Mouse (Mus musculus): ENCODE results near the gene Msi2.

Msi2 gene

GRCm38 (mm10) chr11:88636319-88636718 lies 82.0 kb downstream of the Msi2 start:
- DNase-seq (ENCODE audit: low spot score), result no peak

- DNase-seq (ENCODE audit: low spot score), result no peak
These were observed 83.7 kb downstream of the Msi2 start for GRCm38 (mm10) chr11:88634627-88635026.

GRCm38 (mm10) chr11:88631932-88632230 lies 86.4 kb downstream of the Msi2 start:
- DNase-seq (ENCODE audit: low spot score), result no peak

GRCm38 (mm10) chr11:88631084-88631931 lies 87.0 kb downstream of the Msi2 start:
- no peak for DNase-seq (ENCODE audit: low spot score)

GRCm38 (mm10) chr11:88629619-88630018 lies 88.7 kb downstream of the Msi2 start:
- DNase-seq (ENCODE audit: low spot score), result no peak

- no peak for DNase-seq (ENCODE audit: low spot score)
These were observed 89.1 kb downstream of the Msi2 start for GRCm38 (mm10) chr11:88629165-88629564.

- DNase-seq (ENCODE audit: low spot score), result no peak
These were observed 89.6 kb downstream of the Msi2 start for GRCm38 (mm10) chr11:88628676-88629075.

GRCm38 (mm10) chr11:88627327-88627726 lies 91.0 kb downstream of the Msi2 start:
- DNase-seq (ENCODE audit: low spot score), result no peak

- DNase-seq (ENCODE audit: low spot score), result no peak
These were observed 91.7 kb downstream of the Msi2 start for GRCm38 (mm10) chr11:88626576-88626975.

- no peak for DNase-seq (ENCODE audit: low spot score)
These were observed 92.3 kb downstream of the Msi2 start for GRCm38 (mm10) chr11:88626061-88626460.

- no peak for DNase-seq (ENCODE audit: low spot score)
These were observed 93.2 kb downstream of the Msi2 start for GRCm38 (mm10) chr11:88625063-88625462.

- DNase-seq (ENCODE audit: low spot score), result no peak
These were observed 93.7 kb downstream of the Msi2 start for GRCm38 (mm10) chr11:88624627-88625026.

GRCm38 (mm10) chr11:88623671-88624070 lies 94.6 kb downstream of the Msi2 start:
- DNase-seq (ENCODE audit: low spot score), result no peak

- no peak for DNase-seq (ENCODE audit: low spot score)
These were observed 95.8 kb downstream of the Msi2 start for GRCm38 (mm10) chr11:88622496-88622895.

GRCm38 (mm10) chr11:88621789-88622188 lies 96.5 kb downstream of the Msi2 start:
- no peak for DNase-seq (ENCODE audit: low spot score)

- DNase-seq (ENCODE audit: low spot score), result no peak
These were observed 97.9 kb downstream of the Msi2 start for GRCm38 (mm10) chr11:88620158-88620973.

GRCm38 (mm10) chr11:88619468-88620157 lies 98.7 kb downstream of the Msi2 start:
- DNase-seq (ENCODE audit: low spot score), result no peak

GRCm38 (mm10) chr11:88618732-88619309 lies 99.5 kb downstream of the Msi2 start:
- DNase-seq (ENCODE audit: low spot score), result no peak

- no peak for DNase-seq (ENCODE audit: low spot score)
These were observed 100.3 kb downstream of the Msi2 start for GRCm38 (mm10) chr11:88618005-88618501.

GRCm38 (mm10) chr11:88617380-88617779 lies 100.9 kb downstream of the Msi2 start:
- DNase-seq (ENCODE audit: low spot score), result no peak

GRCm38 (mm10) chr11:88614527-88615305 lies 103.6 kb downstream of the Msi2 start:
- no peak for DNase-seq (ENCODE audit: low spot score)

Measured in ovary, postnatal 10 days (tissue).